Mouse (Mus musculus): ENCODE results near the gene Ptgfrn.

Gene Ptgfrn

GRCm38 (mm10) chr3:101037984-101038545 lies 72.0 kb downstream of the Ptgfrn start:
- DNase-seq (ENCODE audit: low spot score in 2 of 2): no peak

GRCm38 (mm10) chr3:101036001-101036400 lies 74.1 kb downstream of the Ptgfrn start:
- no peak for DNase-seq (ENCODE audit: low spot score in 2 of 2)

GRCm38 (mm10) chr3:101034509-101034908 lies 75.6 kb downstream of the Ptgfrn start:
- no peak for DNase-seq (ENCODE audit: low spot score in 2 of 2)

GRCm38 (mm10) chr3:101033644-101034043 lies 76.4 kb downstream of the Ptgfrn start:
- DNase-seq (ENCODE audit: low spot score in 2 of 2): no peak

GRCm38 (mm10) chr3:101031456-101032142 lies 78.5 kb downstream of the Ptgfrn start:
- no peak for DNase-seq (ENCODE audit: low spot score in 2 of 2)

- no peak for DNase-seq (ENCODE audit: low spot score in 2 of 2)
These were observed 79.4 kb downstream of the Ptgfrn start for GRCm38 (mm10) chr3:101030630-101031029.

GRCm38 (mm10) chr3:101029339-101029738 lies 80.7 kb downstream of the Ptgfrn start, which contains the start of gene Cd101:
Cd101 (minus strand) TSS chr3:101029556.
- DNase-seq (ENCODE audit: low spot score in 2 of 2): peak; percentile 72 to 73

- DNase-seq (ENCODE audit: low spot score in 2 of 2): no peak
These were observed 83.3 kb downstream of the Ptgfrn start for GRCm38 (mm10) chr3:101026741-101027140.

GRCm38 (mm10) chr3:101022967-101023366 lies 87.1 kb downstream of the Ptgfrn start:
- no peak for DNase-seq (ENCODE audit: low spot score in 2 of 2)

- DNase-seq (ENCODE audit: low spot score in 2 of 2): no peak
These were observed 88.5 kb downstream of the Ptgfrn start for GRCm38 (mm10) chr3:101021481-101022051.

- DNase-seq (ENCODE audit: low spot score in 2 of 2): no peak
These were observed 89.0 kb downstream of the Ptgfrn start for GRCm38 (mm10) chr3:101021073-101021472.

- no peak for DNase-seq (ENCODE audit: low spot score in 2 of 2)
These were observed 91.6 kb downstream of the Ptgfrn start for GRCm38 (mm10) chr3:101018494-101018893.

- DNase-seq (ENCODE audit: low spot score in 2 of 2): no peak
These were observed 94.0 kb downstream of the Ptgfrn start for GRCm38 (mm10) chr3:101016050-101016449.

GRCm38 (mm10) chr3:101015254-101015653 lies 94.8 kb downstream of the Ptgfrn start:
- no peak for DNase-seq (ENCODE audit: low spot score in 2 of 2)

GRCm38 (mm10) chr3:101013536-101013935 lies 96.5 kb downstream of the Ptgfrn start:
- DNase-seq (ENCODE audit: low spot score in 2 of 2): no peak

GRCm38 (mm10) chr3:101013005-101013404 lies 97.1 kb downstream of the Ptgfrn start:
- no peak for DNase-seq (ENCODE audit: low spot score in 2 of 2)

- DNase-seq (ENCODE audit: low spot score in 2 of 2): no peak
These were observed 97.5 kb downstream of the Ptgfrn start for GRCm38 (mm10) chr3:101012597-101012996.

- peak; percentile 65 for DNase-seq (ENCODE audit: low spot score in 2 of 2)
These were observed 97.9 kb downstream of the Ptgfrn start for GRCm38 (mm10) chr3:101012131-101012571.

- DNase-seq (ENCODE audit: low spot score in 2 of 2): no peak
These were observed 98.9 kb downstream of the Ptgfrn start for GRCm38 (mm10) chr3:101011203-101011600.

GRCm38 (mm10) chr3:101010589-101011202 lies 99.4 kb downstream of the Ptgfrn start:
- DNase-seq (ENCODE audit: low spot score in 2 of 2): no peak

GRCm38 (mm10) chr3:101007112-101007782 lies 102.8 kb downstream of the Ptgfrn start:
- DNase-seq (ENCODE audit: low spot score in 2 of 2): no peak

GRCm38 (mm10) chr3:101005392-101005791 lies 104.7 kb downstream of the Ptgfrn start:
- DNase-seq (ENCODE audit: low spot score in 2 of 2): no peak

Data from thymus, postnatal 10 days (tissue).